In the genomic region with DNA sequence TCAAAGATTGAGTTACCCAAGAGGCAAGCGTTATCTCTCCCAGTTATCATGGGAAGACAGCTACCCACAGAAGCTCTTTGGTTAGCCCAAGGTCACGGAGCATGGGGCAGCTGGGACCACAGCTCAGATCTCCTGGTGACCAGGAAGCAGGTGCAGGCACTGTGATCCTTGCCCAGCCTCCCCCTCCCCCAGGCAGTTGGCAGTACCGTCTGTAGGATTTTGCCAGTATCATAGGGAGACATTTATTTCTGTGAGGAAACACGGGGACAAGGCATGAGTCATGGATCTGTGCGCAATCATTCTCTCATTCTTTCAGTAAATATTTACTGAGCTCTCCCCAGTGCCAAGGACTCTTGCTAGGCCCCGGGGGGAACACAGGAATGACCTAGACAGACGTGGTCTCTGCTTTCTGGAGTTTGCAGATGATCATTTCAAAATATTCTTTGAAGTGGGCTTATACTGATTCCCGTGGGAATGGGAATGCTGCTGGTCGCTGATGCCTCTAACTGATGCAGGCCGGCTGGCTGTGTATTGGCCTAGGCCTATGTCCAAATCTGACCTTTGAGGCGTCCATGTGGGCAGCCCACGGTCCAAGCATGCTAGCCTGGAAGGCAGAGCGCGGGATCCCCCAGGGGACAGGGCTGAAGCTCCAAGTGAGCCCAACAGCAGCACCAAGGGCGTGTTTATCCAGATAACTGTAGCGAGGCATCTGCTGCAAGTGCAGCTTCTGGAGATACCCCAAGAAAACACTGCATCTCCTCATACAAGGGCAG, we compare ENCODE assay signal across 9 mouse cellular contexts. TPM values are rescaled to one million over a fixed set of nuclear protein-coding genes. Genes with fewer than 3 reads are reported as not detected.
DNase-seq lines count a peak whose midpoint lies in the region; ATAC-seq and TF ChIP-seq lines count a peak whose summit lies in the region.
"Had no signal": no experiment of that assay in that cellular context is flagged by ENCODE, and none has a peak within 500 bp of the region (broad histone marks: within the 10 kb centered on the region; RNA-seq: fewer than 3 reads in every experiment).

No protein-coding gene starts in this region.

- no peaks in the 10 kb centered on the region for H3K79me2 ChIP-seq in heart, adult 2 months (replicated peaks; ENCODE audit: control insufficient read depth, insufficient read depth, low read length)

- no peak overlapping the region for H3K9ac ChIP-seq in heart, adult 2 months (ENCODE audit: low read depth, low read length)
- no peak overlapping the region for H3K9ac ChIP-seq in lung, postnatal 0 days (replicated peaks; ENCODE audit: low read depth)
- no peak overlapping the region for H3K9ac ChIP-seq in stomach, postnatal 0 days (ENCODE audit: low read length)
- H3K9ac ChIP-seq: neural tube, embryonic 12.5 days had no signal

- no peaks in the 10 kb centered on the region for H3K27me3 ChIP-seq in heart, adult 2 months (ENCODE audit: control insufficient read depth, insufficient read depth, low read length)
- H3K27me3 ChIP-seq in lung, postnatal 0 days (replicated peaks; ENCODE audit: insufficient read depth, low read length), result no peaks in the 10 kb centered on the region
- H3K27me3 ChIP-seq in stomach, postnatal 0 days (ENCODE audit: control insufficient read depth, insufficient read depth, low read length), result no peaks in the 10 kb centered on the region
- H3K27me3 ChIP-seq: neural tube, embryonic 12.5 days had no signal

- H3K4me1 ChIP-seq in heart, adult 2 months (ENCODE audit: control insufficient read depth, insufficient read depth, low read length), result peaks cover 5% of the 10 kb centered on the region
- H3K4me1 ChIP-seq in lung, postnatal 0 days (ENCODE audit: insufficient read depth, low read depth, low read length), result peaks cover 17% of the 10 kb centered on the region
- H3K4me1 ChIP-seq in stomach, postnatal 0 days (replicated peaks; ENCODE audit: control insufficient read depth, insufficient read depth), result peaks cover 4% of the 10 kb centered on the region; the same call in 1 of the 2 replicates
- H3K4me1 ChIP-seq: neural tube, embryonic 12.5 days had no signal

- ATAC-seq in lung, postnatal 0 days, result peak; percentile 95
- peak; percentile 93 for ATAC-seq in stomach, postnatal 0 days (ENCODE audit: low FRiP score, low TSS enrichment)

- 0 out of 2 replicates have a peak, but pooled peaks have one; percentile 23 for TF ChIP-seq EP300 in heart, adult 2 months (IDR thresholded peaks at IDR 0.05; ENCODE audit: insufficient read depth, low read depth, low read length)
- TF ChIP-seq EP300 in lung, postnatal 0 days (IDR thresholded peaks at IDR 0.05), result peak; percentile 90
- TF ChIP-seq EP300 in stomach, postnatal 0 days (optimal IDR thresholded peaks at IDR 0.05), result peak; percentile 85

- peaks cover 4% of the 10 kb centered on the region; the same call in 1 of the 2 replicates for H3K9me3 ChIP-seq in lung, postnatal 0 days (ENCODE audit: low read length)
- H3K9me3 ChIP-seq in stomach, postnatal 0 days (ENCODE audit: control insufficient read depth, low read length), result 0 out of 2 replicates have a peak, but pooled peaks cover 5% of the 10 kb centered on the region
- H3K9me3 ChIP-seq: neural tube, embryonic 12.5 days had no signal

- H3K27ac ChIP-seq in heart, adult 2 months, result peak overlapping the region; percentile 53
- peak overlapping the region; percentile 66 for H3K27ac ChIP-seq in lung, postnatal 0 days (ENCODE audit: low read length)
- peak overlapping the region; percentile 61 for H3K27ac ChIP-seq in stomach, postnatal 0 days (replicated peaks)
- H3K27ac ChIP-seq: neural tube, embryonic 12.5 days had no signal

- intact Hi-C loops in heart, adult 2 months (cut with DNase I), result loop anchor here (5.0 kb wide), 1 partner anchor 103 kb away; no protein-coding TSS in a partner anchor

- no peak for TF ChIP-seq POLR2A in heart, adult 2 months (IDR thresholded peaks at IDR 0.05; ENCODE audit: insufficient read depth, low read depth, low read length)

- DNase-seq in layer of hippocampus, adult 11-12 months (ENCODE audit: low spot score), result peak; percentile 55
- DNase-seq in layer of hippocampus, adult 9-10 months (ENCODE audit: low spot score), result no peak
- peak; percentile 39 for DNase-seq in c-Kit-positive CD71-positive TER-119-positive erythroid progenitor cells, embryonic 14.5 days (ENCODE audit: low spot score)
- peak; percentile 78 to 82 for DNase-seq in heart, adult 2 months
- DNase-seq in kidney, postnatal 25 days, result peak; percentile 18 to 48
- peak; percentile 96 for DNase-seq in lung, postnatal 0 days (ENCODE audit: low spot score)
- DNase-seq in stomach, postnatal 0 days (ENCODE audit: low spot score), result peak; percentile 68
- DNase-seq in thymus, postnatal 25 days, result no peak

- H3K4me3 ChIP-seq in heart, adult 2 months, result no peak overlapping the region
- no peak overlapping the region for H3K4me3 ChIP-seq in lung, postnatal 0 days (ENCODE audit: low read depth, low read length)
- H3K4me3 ChIP-seq in stomach, postnatal 0 days (ENCODE audit: low read depth, low read length), result no peak overlapping the region
- H3K4me3 ChIP-seq: neural tube, embryonic 12.5 days had no signal

- 58% methylated on average over 16 of the region's 16 CpGs for WGBS in heart, adult 2 months
- 22% methylated on average over 16 of the region's 16 CpGs for WGBS in lung, postnatal 0 days
- 26% methylated on average over 16 of the region's 16 CpGs for WGBS in stomach, postnatal 0 days

- TF ChIP-seq CTCF in heart, adult 2 months (IDR thresholded peaks at IDR 0.05), result no peak
- TF ChIP-seq CTCF in lung, postnatal 0 days (IDR thresholded peaks at IDR 0.05), result no peak
- TF ChIP-seq CTCF in stomach, postnatal 0 days (IDR thresholded peaks at IDR 0.05; ENCODE audit: low read depth), result no peak

- 0 out of 2 replicates have a peak overlapping the region, but pooled peaks have one; percentile 8 for H3K4me2 ChIP-seq in lung, postnatal 0 days (replicated peaks; ENCODE audit: low read depth, low read length)
- no peak overlapping the region for H3K4me2 ChIP-seq in stomach, postnatal 0 days (replicated peaks; ENCODE audit: low read depth)
- H3K4me2 ChIP-seq: neural tube, embryonic 12.5 days had no signal

- no peaks in the 10 kb centered on the region for H3K36me3 ChIP-seq in heart, adult 2 months (ENCODE audit: control insufficient read depth, insufficient read depth, low read length)
- peaks cover 4% of the 10 kb centered on the region; the same call in 1 of the 2 replicates for H3K36me3 ChIP-seq in lung, postnatal 0 days (ENCODE audit: insufficient read depth, low read length)
- H3K36me3 ChIP-seq in stomach, postnatal 0 days (ENCODE audit: control insufficient read depth, insufficient read depth, low read length), result 0 out of 2 replicates have a peak, but pooled peaks cover 2% of the 10 kb centered on the region
- H3K36me3 ChIP-seq: neural tube, embryonic 12.5 days had no signal

RNA-seq across cellular contexts. Expression of a gene that starts 59.1 kb away (rescaled TPM):
- total RNA-seq in heart, adult 2 months (2021), result 10 to 100 TPM; 13.8 to 14.2 TPM
- 5.1 and 10.7 TPM in 2 replicates for polyA plus RNA-seq in heart, adult 2 months (2012; rRNA removed)
- polyA plus RNA-seq in lung, postnatal 0 days (2015; fragmentation: Nextera tagmentation; extraction: Ambion mirVana), result 12.8 and 14.6 TPM in 2 replicates
- 8.7 and 9.4 TPM in 2 replicates for polyA plus RNA-seq in stomach, postnatal 0 days (2015; fragmentation: Nextera tagmentation; extraction: Ambion mirVana)

Comparison
In these comparisons a context has a peak if more than half of its experiments do, and no peak if none do; other contexts are left out.
1. DNase-seq: peak in layer of hippocampus, adult 11-12 months (single experiment), c-Kit-positive CD71-positive TER-119-positive erythroid progenitor cells, embryonic 14.5 days (single experiment), heart, adult 2 months (2 of 2), kidney, postnatal 25 days (2 of 2), lung, postnatal 0 days (single experiment) and stomach, postnatal 0 days (single experiment); none in layer of hippocampus, adult 9-10 months (single experiment) and thymus, postnatal 25 days (single experiment).
2. Peak in every context shown above with its lines, with median percentiles within 50 percentile points of each other: H3K27ac ChIP-seq.